Mouse (Mus musculus) T-helper 2 cell (primary cell): ENCODE data around the gene Magi1.

Source experiments
- in situ Hi-C: fragments of 300-600 bp; cut with MboI, MseI; formaldehyde crosslinking; loops from one replicate; pipeline ENCODE4 v1.15.1; 2025; ENCODE audit warnings: high pct_unique_total_duplicates

Gene Magi1

DNA sequence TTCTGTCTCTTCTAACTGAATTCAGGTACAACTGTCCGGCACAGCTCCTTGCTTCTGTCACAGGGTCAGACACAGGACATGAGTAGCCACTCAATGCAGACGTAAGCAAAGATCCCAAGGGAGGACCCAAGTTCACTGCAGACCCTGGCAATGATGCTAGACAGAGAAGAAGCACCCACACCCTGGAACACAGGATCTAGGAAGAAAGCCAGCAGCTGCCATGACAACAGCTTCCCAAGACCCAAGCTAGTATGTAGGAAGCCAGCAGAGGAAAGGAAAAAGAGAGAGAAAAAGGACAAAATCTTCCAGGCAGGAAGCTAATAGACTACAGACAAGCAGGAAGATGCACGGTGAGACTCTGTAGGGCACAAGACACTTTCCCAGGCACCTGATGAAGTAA, 213.0 kb downstream of the Magi1 start:
- in situ Hi-C loops: loop anchor here (10.0 kb wide), 1 partner anchor 1474 kb away; no protein-coding TSS in a partner anchor

DNA sequence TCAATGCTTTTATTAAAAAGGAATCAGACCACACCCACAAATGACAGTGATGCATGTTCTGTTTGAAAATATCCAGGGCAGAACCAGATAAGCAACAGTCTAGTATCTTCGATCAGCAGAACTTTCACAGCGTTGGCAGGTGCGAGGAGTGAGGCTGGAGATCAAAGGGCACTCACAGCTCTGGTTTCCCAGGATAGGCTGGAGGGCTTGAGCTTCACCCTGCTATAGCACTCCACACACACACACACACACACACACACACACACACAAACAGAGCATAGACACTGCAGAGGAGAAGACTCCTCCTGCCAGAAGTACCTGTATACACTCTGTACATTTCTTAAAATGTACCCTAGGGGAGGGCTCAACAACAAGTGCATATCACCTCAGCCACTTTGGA, 214.3 kb downstream of the Magi1 start:
- in situ Hi-C loops: no loop called here

DNA sequence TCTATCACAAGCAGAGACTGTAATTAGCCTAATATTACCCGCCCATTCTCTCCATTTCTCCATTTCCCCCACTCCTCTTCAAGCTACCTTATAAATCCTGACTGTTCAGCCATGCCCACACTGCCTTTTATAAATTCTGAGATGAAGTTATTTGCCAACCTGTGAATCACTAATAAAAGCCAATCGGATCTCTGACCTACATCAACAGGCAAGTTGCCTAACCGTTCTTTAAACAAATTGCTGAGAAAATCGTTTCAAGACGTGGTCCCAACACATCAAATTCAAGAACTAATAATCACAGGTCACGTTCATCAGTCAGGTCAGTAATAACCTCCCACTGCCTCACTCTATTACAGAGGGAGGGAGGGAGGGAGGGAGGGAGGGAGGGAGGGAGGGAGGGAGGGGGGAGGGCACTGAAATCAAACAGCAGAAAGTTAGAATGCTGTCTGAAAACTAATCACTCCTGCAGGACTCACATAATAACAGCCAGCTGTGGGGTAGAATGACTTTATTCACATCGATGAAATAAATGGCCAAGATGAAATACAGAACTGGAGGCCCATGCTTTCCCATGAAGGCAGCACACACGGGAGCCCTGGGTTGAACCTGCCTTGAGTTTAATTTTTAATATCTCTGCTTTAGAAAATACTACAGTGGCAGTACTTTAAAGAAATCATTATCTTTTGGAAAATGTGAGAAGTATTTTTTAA, 215.8 kb downstream of the Magi1 start:
- in situ Hi-C loops: no loop called here

DNA sequence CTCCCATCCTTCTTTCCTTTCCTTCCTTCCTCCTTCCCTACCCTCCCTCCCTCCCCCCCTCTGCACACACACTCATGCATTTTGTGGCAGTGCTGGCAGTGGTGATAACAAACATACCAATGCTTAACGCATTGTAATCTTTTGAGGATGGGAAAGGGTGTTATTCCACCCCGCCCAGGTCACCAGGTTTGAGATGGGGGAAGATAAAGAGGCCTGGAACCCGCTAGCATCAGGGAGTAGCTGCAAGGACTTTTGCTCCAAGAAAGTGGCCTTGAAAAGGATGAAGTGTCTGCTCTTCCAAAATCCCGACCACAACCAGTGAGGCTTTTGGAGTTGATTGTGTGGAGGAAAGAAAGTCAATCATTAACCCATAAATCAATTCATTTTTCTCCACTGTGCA, 218.9 kb downstream of the Magi1 start:
- in situ Hi-C loops: no loop called here

DNA sequence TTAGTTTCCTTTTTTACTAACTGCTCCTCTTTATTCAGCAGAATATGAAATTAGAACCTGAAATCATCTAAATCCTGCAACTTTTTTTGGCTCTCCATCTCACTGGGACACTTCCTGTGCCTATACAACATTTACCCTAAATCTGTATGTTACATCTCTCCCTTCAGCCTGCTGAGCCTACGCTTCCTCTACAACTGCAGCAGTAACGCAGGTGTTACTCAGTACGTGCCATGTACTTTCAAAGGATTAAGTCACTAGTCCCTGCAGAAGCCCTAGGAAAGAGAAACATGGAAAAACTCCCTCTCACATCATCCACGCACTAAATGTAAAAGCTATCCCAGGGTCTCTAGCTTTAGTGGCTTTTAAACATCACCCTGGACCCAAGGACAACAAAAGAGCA, 220.2 kb downstream of the Magi1 start:
- in situ Hi-C loops: no loop called here

DNA sequence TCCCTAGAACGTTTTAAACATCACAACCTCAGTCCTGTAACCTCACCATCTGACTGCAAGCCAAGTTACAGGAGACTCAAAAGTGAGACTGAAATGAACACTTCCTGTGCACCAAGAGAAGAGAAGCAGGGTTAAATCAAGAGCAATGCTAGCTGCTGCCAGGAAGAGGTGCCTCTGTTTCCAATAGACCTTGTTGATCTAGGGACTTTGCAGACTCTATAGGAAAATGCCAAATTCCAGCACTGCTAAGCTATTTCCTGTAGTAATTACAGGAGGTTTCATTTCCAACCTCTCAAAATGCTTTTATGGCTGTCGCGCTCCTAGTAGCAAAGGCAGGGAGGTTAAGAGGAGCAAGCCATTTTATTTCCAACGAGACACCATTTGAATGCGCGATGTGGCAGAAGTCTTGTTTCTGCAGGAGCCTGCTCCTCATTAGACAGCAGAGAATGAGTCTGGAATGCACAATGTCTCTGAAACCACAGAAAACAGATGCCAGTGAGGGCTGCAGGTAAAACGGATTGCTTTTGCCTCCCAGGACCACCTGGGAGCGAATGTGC, 222.2 kb downstream of the Magi1 start:
- in situ Hi-C loops: no loop called here

DNA sequence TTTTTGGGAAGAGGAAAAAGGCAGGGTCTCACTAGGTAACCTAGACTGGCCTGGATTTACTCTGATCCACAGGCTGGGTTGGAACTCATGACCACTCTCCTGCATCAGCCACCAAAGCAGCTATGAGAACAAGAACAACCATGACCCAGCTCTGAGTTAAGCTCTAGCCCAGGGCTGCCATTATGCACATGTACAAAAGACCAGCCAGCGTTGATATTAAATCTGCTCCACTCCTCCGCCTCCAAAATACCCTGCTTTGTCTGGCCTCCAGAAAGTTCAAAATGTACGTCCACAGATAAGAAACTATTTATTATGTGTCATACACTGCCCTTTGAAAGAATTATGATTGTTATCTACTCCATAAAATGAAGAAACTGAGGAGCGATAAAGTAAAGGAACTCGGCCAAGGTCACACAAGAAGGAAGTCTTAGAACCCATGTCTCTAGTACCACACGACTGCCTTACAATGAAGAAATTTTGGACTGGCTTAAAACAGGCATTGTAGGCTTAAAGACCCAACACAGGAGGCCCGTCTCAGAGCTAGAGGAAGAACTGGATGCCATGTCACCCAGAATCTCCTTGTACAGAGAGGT, 223.0 kb downstream of the Magi1 start:
- in situ Hi-C loops: no loop called here

DNA sequence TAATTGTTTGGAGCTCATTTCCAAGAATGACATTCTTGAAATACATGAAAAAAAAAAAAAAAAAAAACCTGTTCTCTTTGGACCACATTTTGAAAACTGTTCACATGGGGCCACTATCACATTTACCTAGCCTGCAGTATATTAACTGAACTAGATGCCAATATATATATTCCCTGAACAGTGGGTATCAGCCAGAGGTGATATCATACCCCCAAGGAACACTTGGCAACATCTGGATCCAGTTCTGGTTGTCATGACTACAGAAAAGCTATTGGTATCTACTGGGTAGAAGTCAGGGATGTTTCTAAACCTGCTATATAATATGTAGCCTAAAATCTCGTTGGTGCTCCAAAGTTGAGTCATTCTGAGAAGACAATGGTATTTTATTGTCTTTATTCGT, 224.6 kb downstream of the Magi1 start:
- in situ Hi-C loops: loop anchor here (10.0 kb wide), 1 partner anchor 1724 kb away; no protein-coding TSS in a partner anchor

DNA sequence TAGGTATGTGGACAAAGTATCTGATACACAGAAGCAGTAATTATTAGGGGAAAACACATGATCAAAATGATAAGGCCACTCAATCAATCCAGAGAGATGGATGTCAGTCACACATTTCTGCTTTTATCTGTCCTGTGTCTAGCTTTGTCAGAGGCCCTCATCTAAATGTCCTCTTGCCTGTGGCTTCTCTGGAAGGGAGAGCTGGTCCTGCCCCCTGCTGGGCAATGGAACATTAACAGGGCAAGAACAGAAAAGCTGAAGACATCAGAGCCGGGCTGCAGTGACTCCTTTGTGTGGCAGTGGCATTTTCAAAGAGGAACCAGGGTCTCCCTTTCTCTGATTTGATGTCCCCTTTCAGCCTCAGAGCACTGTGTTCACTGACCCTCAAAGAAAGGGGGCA, 229.8 kb downstream of the Magi1 start:
- in situ Hi-C loops: loop anchor here (10.0 kb wide), 1 partner anchor 1719 kb away; no protein-coding TSS in a partner anchor

DNA sequence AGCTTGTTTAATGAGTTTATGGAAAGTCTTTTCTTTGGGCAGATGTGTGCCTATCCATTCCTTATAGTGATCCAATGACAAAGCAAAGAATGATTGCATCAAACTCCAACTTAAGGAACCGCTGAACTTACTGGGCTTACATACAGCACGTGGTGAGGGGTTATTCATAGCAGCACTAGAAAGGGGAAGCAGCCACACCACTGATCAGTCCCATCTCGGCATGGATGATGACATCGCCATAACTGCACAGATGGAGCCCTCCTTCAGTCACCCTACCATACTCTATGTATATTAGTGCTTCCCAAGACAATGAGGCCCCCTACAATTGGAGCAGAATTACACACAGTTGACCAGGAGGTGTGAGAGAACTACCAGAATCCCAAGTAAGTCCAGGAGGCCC, 238.5 kb downstream of the Magi1 start:
- in situ Hi-C loops: loop anchor here (25.0 kb wide), 1 partner anchor 1258 kb away; no protein-coding TSS in a partner anchor

DNA sequence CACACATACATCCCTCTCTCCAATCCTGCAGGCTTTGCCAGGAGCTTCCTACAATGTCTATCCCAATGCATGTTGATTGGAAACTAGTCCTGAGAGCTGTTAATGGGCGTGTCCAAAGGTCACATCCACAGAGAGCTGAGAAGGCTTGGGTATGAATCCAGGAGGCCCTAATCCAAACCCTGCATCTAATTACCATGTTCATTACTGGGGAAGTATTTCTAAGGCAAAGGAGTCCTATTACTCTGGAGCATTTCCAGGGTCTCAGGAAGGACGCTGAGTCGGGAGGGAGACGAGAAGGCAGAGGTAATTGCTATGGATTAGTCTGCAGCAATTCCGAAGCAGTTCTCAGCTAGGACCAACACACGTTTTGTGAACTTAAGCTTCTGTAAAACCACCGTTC, 240.3 kb downstream of the Magi1 start:
- in situ Hi-C loops: loop anchor here (25.0 kb wide), 1 partner anchor 1256 kb away; no protein-coding TSS in a partner anchor

DNA sequence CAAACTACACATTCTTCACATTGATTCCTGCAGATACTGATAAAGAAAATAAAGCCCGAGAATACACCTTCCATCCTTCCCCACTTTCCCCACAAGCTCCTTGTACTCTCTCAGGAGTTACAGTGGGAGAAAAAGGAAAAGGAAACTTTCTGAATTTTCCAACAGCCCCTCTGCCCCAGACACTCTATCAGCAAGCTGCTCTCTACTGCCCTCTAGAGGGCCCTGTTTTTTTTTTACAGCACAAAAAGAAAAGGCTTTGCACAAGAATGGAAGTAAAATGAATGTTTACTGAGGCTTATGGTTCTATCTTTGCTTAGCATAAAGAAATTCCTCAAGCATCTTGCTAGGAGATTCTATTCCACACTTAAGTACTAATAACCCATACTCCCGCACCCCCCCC, 243.6 kb downstream of the Magi1 start:
- in situ Hi-C loops: loop anchor here (25.0 kb wide), 1 partner anchor 1253 kb away; no protein-coding TSS in a partner anchor

DNA sequence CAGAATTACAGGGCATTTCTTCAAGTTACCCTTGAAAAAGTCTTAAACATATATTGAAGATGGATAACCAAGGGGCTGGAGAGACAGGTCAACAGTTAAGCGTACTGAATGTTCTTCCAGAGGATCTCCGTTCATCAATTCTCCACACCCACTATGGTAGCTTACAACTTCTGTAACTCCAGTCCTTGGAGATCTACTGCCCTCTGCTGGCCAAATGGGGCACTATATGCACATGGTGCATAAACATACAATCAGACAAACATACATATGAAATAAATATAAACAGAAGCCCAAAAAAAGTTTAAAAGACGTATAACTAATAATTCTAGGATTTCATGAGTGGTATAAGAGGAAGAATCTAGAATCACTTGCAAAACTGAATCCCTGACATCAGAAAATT, 244.8 kb downstream of the Magi1 start:
- in situ Hi-C loops: loop anchor here (25.0 kb wide), 1 partner anchor 1252 kb away; no protein-coding TSS in a partner anchor

DNA sequence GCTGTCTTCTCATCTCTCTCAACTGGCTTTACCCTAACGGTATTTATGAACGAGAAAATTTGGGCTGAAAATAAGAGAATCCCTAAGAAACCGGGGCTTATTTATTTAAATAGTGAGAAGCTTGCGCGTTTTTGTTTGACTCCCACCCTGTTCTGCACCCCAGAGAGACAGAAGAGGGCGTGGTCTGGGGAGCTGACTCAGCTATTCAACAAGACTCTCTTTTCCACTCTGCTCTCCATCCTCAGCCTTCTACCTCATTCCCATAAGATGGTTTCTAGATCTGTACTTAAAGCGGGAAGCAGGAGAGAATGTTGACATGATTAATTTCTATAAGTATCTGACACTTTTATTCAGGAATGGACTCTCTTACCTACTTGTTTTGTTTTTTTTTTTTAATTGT, 247.2 kb downstream of the Magi1 start:
- in situ Hi-C loops: loop anchor here (25.0 kb wide), 1 partner anchor 1249 kb away; no protein-coding TSS in a partner anchor

DNA sequence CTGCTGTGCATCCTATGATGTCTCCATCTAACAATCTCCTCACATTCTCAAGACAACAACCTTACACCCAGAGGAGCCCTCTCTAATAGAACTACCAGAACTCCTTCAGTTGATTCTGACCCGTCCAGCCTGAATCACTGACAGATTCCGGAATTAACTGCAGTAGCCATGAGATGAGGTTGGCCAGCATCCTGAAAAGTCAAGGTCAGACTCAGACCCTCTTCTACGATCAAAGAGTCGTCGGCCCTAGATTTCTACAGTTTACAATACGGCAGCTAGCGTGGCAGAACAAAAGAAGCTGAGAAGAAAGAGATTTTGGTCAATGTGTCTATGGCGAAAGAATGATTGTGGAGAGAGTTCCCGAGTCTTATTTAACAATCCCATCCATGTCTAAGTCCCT, 257.4 kb downstream of the Magi1 start:
- in situ Hi-C loops: loop anchor here (25.0 kb wide), 1 partner anchor 1239 kb away; no protein-coding TSS in a partner anchor

DNA sequence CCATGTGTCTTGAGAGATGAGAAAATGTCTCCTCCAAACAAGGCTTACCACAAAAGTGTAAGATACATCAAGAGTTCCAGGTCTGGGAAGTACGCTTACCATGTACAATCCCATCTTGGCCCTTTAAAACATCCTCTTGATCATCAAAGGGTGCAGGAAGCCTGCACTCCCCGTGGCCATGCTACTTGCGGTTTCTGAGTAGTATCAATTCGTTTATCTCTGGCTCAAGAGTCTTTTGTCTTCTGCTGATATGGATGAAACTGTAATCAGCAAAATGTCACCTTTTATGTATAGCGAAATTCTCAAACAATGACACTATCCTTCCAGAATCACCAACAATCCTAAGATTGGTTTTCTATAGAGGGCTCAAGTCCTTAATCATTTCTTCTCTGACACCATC, 261.3 kb downstream of the Magi1 start:
- in situ Hi-C loops: no loop called here

DNA sequence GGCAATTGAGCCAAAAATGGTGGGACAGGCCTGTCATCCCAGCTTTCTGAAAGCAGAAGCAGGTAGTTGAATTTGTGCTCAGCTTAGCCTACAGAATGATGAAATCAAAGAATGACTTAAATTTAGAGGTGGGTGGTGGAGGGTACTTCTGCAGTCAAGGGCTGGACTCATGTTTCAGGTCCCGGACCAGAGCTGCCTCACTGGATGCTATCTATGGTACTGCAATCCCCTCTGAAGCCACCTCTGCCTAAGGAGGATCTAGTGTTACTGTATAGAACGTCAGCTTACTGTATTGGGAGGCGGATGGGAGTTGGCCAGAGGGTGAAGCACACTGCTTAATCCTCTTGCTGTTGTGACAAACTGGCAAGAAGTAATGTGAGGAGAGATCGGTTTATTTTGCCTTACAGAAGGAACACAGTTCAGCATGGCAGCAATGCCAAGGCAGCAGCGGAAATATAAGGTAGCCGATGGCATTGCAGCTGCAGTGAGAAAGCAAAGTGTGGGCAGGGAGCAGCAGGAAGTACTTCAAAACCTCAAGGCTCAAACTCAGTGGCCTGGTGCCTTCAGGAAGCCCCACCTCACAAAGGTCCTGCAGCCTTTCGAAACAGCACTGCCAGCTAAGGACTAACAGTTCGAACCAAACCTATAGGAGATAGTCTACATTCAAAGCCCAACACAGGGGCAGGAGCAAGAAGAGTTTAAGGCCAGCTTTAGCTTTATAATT, 262.3 kb downstream of the Magi1 start:
- in situ Hi-C loops: no loop called here

DNA sequence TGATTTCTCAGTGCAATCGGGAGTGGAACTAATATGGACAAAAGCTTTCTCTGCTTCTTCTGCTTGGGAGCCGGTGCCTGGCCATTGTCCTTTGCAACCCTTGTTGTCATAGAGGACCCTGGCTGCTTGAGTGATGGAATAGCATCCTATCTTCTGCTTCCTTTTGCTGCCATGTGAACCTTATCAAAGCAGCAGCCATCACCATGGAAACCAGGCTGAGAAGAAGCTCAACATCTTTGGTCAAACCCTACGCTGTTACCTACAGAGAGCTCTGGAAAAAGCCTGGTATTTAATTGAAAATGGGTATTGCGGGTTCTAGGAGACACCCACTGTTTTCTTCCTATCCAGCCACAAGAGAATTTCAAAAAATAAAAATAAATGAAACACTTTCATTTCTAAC, 263.2 kb downstream of the Magi1 start:
- in situ Hi-C loops: no loop called here

DNA sequence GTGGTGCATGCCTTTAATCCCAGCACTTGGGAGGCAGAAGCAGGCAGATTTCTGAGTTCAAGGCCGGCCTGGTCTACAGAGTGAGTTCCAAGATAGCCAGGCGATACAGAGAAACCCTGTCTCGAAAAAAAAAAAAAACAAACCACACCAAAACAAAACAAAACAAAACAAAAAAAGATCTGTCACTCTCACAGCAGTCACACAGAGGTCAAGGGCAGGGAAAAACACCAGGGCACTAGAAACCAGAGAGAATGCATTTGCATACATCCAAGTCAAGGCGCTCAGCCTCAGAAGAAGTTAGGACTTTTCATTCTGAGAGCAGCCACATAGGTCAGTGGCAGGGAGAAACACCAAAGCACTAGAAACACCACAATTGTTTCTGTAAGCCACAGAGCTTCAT, 263.8 kb downstream of the Magi1 start:
- in situ Hi-C loops: no loop called here

DNA sequence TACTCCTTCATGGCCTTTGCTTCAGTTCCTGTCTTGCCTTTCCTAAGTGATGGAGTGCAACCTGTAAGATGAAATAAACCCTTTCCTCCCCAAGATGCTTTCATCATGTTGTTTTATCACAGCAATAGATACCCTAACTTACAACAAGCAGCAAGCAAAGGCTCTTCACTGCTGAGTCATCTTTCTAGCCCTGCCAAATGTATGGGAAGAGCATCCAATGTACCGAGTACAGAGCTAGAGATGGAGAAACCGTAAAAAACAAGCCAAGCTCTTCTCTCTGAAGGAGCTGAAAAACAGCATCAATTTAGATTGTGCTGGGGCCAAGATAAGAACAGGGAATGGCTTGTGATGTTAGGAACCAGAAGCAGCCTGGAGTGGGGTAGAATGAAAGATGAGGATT, 270.0 kb downstream of the Magi1 start:
- in situ Hi-C loops: no loop called here

DNA sequence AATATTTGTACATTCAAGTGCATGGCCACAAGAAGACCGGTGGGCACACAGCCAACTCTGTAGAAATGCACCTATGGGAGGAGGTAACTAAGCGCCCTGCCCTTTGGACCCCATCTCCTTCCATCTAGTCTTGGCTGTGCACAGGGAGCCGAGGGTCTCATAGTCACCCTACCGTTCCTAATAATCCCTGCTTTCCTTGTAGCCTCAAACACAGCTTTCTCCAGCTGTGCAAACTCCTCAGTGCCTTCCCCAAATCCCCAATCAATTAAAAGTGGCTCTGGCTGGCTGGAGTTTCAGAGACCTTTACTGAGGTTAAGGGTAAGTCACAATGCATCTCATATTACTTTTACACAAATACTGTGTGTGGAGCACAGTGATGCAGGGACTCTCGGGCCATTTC, 271.8 kb downstream of the Magi1 start:
- in situ Hi-C loops: no loop called here

DNA sequence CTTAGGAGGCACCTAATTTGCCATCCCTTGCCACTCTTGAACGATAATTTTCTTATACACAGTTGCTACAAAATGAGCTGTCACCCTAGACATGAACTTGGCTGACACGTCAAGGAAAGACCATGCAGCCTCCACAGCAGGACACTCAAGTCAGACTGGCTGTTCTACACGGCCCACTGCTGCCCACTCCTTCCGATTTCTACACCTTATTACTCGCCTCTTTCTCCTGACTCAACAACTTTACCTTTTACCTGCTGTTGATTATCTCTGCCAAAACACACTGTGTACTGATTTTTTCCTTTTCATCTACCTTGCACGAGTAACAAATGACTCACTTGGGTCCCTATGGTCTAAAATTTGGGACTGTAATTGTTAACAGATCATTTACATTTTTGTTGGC, 272.2 kb downstream of the Magi1 start:
- in situ Hi-C loops: no loop called here
